Mouse (Mus musculus): ENCODE measurements around the gene Aqp9. TPM values are rescaled to one million over a fixed set of nuclear protein-coding genes. Genes with fewer than 3 reads are reported as not detected.

The Aqp9 gene
- total and polyA plus RNA-seq, 3 experiments = 64.8 to 76.1 TPM; not detected in 1

DNA sequence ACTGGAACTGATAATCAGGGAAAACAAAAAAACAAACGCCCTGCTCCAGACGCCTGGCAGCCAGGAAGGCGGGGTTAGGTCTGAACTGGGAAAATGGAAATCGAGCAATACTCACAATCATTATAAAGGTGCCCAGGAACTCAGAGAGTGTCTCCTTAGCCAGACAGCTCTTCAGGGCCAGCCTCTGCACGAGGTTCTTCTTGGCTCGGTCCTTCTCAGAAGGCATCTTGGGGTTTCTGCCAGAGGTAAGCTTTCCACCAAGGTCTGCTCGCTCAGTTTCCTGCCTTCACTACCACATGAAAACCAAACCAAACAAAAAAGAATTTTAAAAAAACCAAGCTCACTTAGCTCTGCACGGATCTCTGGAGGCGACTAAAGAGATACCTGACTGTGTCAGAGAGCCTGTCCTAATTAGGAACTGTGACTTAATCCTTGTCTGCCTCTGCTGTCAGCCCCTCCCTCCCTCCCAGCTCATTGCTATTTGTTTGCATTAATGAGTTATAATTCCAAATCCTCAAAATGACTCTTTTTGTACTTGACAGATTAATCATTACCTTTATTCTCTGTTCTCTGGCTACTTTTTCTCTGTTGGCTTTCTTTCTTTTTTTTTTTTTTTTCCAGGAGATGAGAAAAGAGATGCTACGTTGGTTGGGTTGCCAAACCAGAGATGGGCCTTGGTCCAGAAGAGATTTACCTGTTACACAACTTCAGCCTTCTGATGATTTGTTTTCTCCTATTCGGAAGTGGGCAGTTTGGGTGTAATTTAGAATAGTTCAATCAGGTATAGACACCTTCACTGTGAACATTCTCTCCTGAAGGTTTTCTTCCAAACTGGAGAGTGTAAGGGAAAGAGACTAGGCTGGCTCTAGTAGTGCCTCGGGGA, 5.4 kb downstream of the Aqp9 start:
- H3K79me2 ChIP-seq (ENCODE audit: control insufficient read depth, insufficient read depth, low read length, poor library complexity) = peaks cover 22% of the 10 kb centered on the region
- TF ChIP-seq POLR2A (IDR thresholded peaks at IDR 0.05; ENCODE audit: control insufficient read depth in 1 of 2, insufficient read depth in 1 of 2, low read depth in 1 of 2, low read length in 2 of 2, poor library complexity in 1 of 2) (peak in 1 of 2 experiments; percentile 65; a peak in 2 of 4 replicates), CHD2 (IDR thresholded peaks at IDR 0.05; ENCODE audit: low read length) (no peak), MAZ (IDR thresholded peaks at IDR 0.05; ENCODE audit: low read depth, low read length) (peak; percentile 48; the same call in 1 of the 2 replicates), MAFK (IDR thresholded peaks at IDR 0.05; ENCODE audit: borderline replicate concordance, low read depth, low read length) (no peak), CTCF (IDR thresholded peaks at IDR 0.05 in 2 of 3, conservative IDR thresholded peaks at IDR 0.05 in 1 of 3; ENCODE audit: control insufficient read depth in 1 of 3, insufficient read depth in 1 of 3, low read depth in 2 of 3, low read length in 3 of 3, poor library complexity in 1 of 3, severe bottlenecking in 1 of 3) (no peak), POLR2AphosphoS2 (IDR thresholded peaks at IDR 0.05; ENCODE audit: low read length) (peak; percentile 46; the same call in 1 of the 2 replicates), GATA1 (IDR thresholded peaks at IDR 0.05; ENCODE audit: low read depth, low read length) (0 out of 2 replicates have a peak, but pooled peaks have one; percentile 29), MXI1 (IDR thresholded peaks at IDR 0.05; ENCODE audit: low read depth, low read length) (peak; percentile 30; the same call in 1 of the 2 replicates), ETS1 (IDR thresholded peaks at IDR 0.05; ENCODE audit: low read depth, low read length) (peak; percentile 55), MEF2A (IDR thresholded peaks at IDR 0.05; ENCODE audit: extremely low read depth, insufficient replicate concordance, low read depth, low read length, poor library complexity, severe bottlenecking) (no peak), TCF12 (IDR thresholded peaks at IDR 0.05; ENCODE audit: low read depth, low read length) (no peak; the same call in 1 of the 2 replicates), TBP (IDR thresholded peaks at IDR 0.05; ENCODE audit: low read depth, low read length) (peak; percentile 39), USF2 (IDR thresholded peaks at IDR 0.05; ENCODE audit: borderline replicate concordance in 1 of 2, insufficient read depth in 1 of 2, low read depth in 1 of 2, low read length in 2 of 2) (no peak), JUND (IDR thresholded peaks at IDR 0.05; ENCODE audit: low read depth, low read length) (no peak), EP300 (IDR thresholded peaks at IDR 0.05; ENCODE audit: low read depth in 1 of 2, low read length in 2 of 2) (peak; percentile 36; a peak in 2 of 4 replicates), KAT2A (conservative IDR thresholded peaks at IDR 0.05; ENCODE audit: low read depth, low read length) (no peak), ZKSCAN1 (IDR thresholded peaks at IDR 0.05; ENCODE audit: low read depth, low read length) (no peak), ZNF384 (IDR thresholded peaks at IDR 0.05; ENCODE audit: low read depth, low read length) (peak; percentile 87), RAD21 (IDR thresholded peaks at IDR 0.05; ENCODE audit: low read depth, low read length) (no peak), RCOR1 (IDR thresholded peaks at IDR 0.05; ENCODE audit: low read depth, low read length) (no peak), MYC (IDR thresholded peaks at IDR 0.05; ENCODE audit: low read depth, low read length) (no peak), CHD1 (IDR thresholded peaks at IDR 0.05; ENCODE audit: low read depth, low read length) (no peak), TAL1 (IDR thresholded peaks at IDR 0.05; ENCODE audit: low read length) (no peak), MAX (IDR thresholded peaks at IDR 0.05; ENCODE audit: low read length) (no peak), UBTF (IDR thresholded peaks at IDR 0.05; ENCODE audit: borderline replicate concordance, insufficient read depth, low read depth, low read length) (no peak), USF1 (IDR thresholded peaks at IDR 0.05; ENCODE audit: low read depth, low read length) (no peak), E2F4 (IDR thresholded peaks at IDR 0.05; ENCODE audit: borderline replicate concordance, low read depth, low read length) (no peak), MYB (IDR thresholded peaks at IDR 0.05; ENCODE audit: low read depth, low read length) (no peak), ELF1 (IDR thresholded peaks at IDR 0.05; ENCODE audit: low read depth, low read length) (no peak), POLR2AphosphoS5 (IDR thresholded peaks at IDR 0.05; ENCODE audit: borderline replicate concordance, low read depth, low read length) (no peak), NELFE (IDR thresholded peaks at IDR 0.05; ENCODE audit: low read depth, low read length) (no peak; the same call in 1 of the 2 replicates)
- peak; percentile 76 for DNase-seq (ENCODE audit: low read depth, low spot score)

More for the DNA sequence above, 5.4 kb downstream of the Aqp9 start:
- H3K4me3 ChIP-seq (ENCODE audit: control insufficient read depth in 1 of 2, insufficient read depth in 1 of 2, low read depth in 2 of 2, low read length in 2 of 2) = peak overlapping the region; percentile 70 to 74
- H3K9me3 ChIP-seq (replicated peaks; ENCODE audit: insufficient read depth, low read length) = no peaks in the 10 kb centered on the region
- peak overlapping the region; percentile 91 for H3K9ac ChIP-seq (ENCODE audit: control insufficient read depth, low read depth, low read length, poor library complexity, severe bottlenecking)
- peak overlapping the region; percentile 99 for H3K27ac ChIP-seq (ENCODE audit: control insufficient read depth, low read depth, low read length)
- peaks cover 0 to 58% of the 10 kb centered on the region in 2 experiments; a peak in 2 of 4 replicates for H3K36me3 ChIP-seq (ENCODE audit: control insufficient read depth in 1 of 2, insufficient read depth in 2 of 2, low read length in 2 of 2)
- peaks cover 34 to 58% of the 10 kb centered on the region in 2 experiments for H3K4me1 ChIP-seq (ENCODE audit: control insufficient read depth in 1 of 2, insufficient read depth in 2 of 2, low read length in 2 of 2)
- no peaks in the 10 kb centered on the region for H3K27me3 ChIP-seq (ENCODE audit: control insufficient read depth in 1 of 2, insufficient read depth in 2 of 2, low read length in 2 of 2)

Measured in MEL (cell line).